Mouse (Mus musculus): ENCODE measurements around the gene Utp14b.

DNA sequence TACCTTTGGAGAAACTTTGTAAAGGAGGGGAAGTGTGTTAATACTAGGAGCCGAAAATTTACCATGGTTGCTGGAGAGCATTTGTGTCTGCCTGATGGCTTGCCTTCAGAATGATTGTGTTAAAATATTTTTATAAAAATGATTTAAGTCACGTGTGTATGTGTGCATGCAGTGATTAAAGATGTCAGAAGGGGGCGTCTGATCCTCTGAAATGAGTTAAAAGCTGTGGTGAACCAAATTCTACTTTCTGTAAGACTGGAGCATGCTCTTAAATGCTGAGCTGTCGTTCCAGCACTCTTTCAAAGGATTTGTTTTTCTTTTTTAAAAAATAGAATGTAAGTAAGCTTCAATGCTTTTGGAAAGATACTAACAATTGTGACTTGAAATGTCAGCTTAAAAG lies 49.4 kb downstream of the Utp14b start:
- TF ChIP-seq POLR2A (IDR thresholded peaks at IDR 0.05; ENCODE audit: borderline replicate concordance, low read depth, low read length), result no peak
- TF ChIP-seq CTCF (IDR thresholded peaks at IDR 0.05; ENCODE audit: low read depth, low read length), result no peak

Data from bone marrow macrophage, adult 2 months (primary cell).